Mouse (Mus musculus) brain, embryonic 14.5 days (tissue): ENCODE data around the gene Rps17. TPM values are rescaled to one million over a fixed set of nuclear protein-coding genes. Genes with fewer than 3 reads are reported as not detected.

Experiments used
- DNase-seq: peaks from one replicate; pipeline ENCODE4 v3.0.0-alpha.2; 2011; ENCODE audit warnings: low read depth
- CTCF ChIP-seq: fragments of 200-500 bp; IDR thresholded peaks from 2 replicates; pipeline ENCODE4 v1.5.1; 2012; ENCODE audit warnings: inconsistent platforms, mild to moderate bottlenecking, moderate library complexity, borderline replicate concordance; ENCODE audit not compliant: insufficient read depth, insufficient read length; ENCODE audit errors: extremely low read depth
- POLR2A ChIP-seq: fragments of 200-500 bp; IDR thresholded peaks from 2 replicates; pipeline ENCODE4 v1.6.1; 2012; ENCODE audit warnings: mild to moderate bottlenecking, inconsistent platforms, borderline replicate concordance; ENCODE audit not compliant: poor library complexity, insufficient read depth, insufficient read length, severe bottlenecking; ENCODE audit errors: extremely low read depth
- polyA plus RNA-seq: library from polyadenylated mRNA; depleted of rRNA; stranded (reverse); fragments of >200 nt; gene quantifications from 2 replicates; pipeline ENCODE4 v1.2.3, GENCODE M21; 2012; rRNA removed

The Rps17 gene
- polyA plus RNA-seq, 1 experiment: 1,437 TPM

- peak; percentile 35 for DNase-seq
- TF ChIP-seq CTCF (no peak), POLR2A (no peak)
Observed at GRCm38 (mm10) chr7:81301323-81301722, 43.7 kb downstream of the Rps17 start.

GRCm38 (mm10) chr7:81298206-81298605 lies 46.8 kb downstream of the Rps17 start:
- TF ChIP-seq CTCF (no peak), POLR2A (no peak)
- peak; percentile 12 for DNase-seq

DNA sequence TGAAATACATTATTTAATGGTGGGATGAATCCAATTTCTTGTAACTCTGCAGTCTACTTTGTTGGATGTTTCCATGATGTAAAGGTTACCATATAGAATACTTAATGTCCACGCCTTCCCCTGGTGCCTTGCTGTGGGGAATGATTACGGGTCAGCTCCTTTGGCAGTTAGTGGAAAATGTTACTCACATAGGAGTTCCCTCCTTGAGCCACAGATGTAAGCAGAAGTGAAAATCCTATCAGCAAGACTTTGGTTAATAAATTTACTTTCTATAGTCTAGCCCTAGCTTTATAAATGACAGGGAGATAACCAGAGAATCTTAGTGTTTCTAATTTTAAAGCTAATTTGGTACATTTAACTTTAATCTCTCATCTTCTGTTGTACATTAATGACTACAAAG lies 49.9 kb downstream of the Rps17 start:
- no peak for DNase-seq
- TF ChIP-seq CTCF: no peak
- TF ChIP-seq POLR2A: no peak

Other genes with a start within 250 kb of the Rps17 start
- 0.03 TPM in 2 replicates for gene Slc28a1, start 230.5 kb downstream of the Rps17 start, polyA plus RNA-seq
- 3.1 and 4.6 TPM in 2 replicates for gene Pde8a, start 131.7 kb downstream of the Rps17 start, polyA plus RNA-seq
- 4.4 and 6.5 TPM in 2 replicates for gene Cpeb1, start 110.2 kb upstream of the Rps17 start, polyA plus RNA-seq
- 155 and 162 TPM in 2 replicates for gene Ap3b2, start 148.7 kb upstream of the Rps17 start, polyA plus RNA-seq
- gene BC048679, start 153.0 kb upstream of the Rps17 start, polyA plus RNA-seq: not detected in 2 replicates
- gene Fsd2, start 221.7 kb upstream of the Rps17 start, polyA plus RNA-seq: 0.14 and 0.18 TPM in 2 replicates
- 14.9 and 16.1 TPM in 2 replicates for gene Whamm, start 226.0 kb upstream of the Rps17 start, polyA plus RNA-seq